Mouse (Mus musculus) urinary bladder, adult 2 months (tissue): Measurements from ENCODE around the gene Crabp1. TPM values are rescaled to one million over a fixed set of nuclear protein-coding genes. Genes with fewer than 3 reads are reported as not detected.

Experiments used
- DNase-seq: peaks from one replicate; pipeline ENCODE4 v3.0.0; 2022; ENCODE audit warnings: low spot score
- polyA plus RNA-seq: library from polyadenylated mRNA; depleted of rRNA; stranded (reverse); fragments of >200 nt; gene quantifications from 2 replicates; pipeline ENCODE4 v1.2.3, GENCODE M21; 2012; rRNA removed

Crabp1 gene
- polyA plus RNA-seq, 1 experiment, result 0.08 TPM

DNA sequence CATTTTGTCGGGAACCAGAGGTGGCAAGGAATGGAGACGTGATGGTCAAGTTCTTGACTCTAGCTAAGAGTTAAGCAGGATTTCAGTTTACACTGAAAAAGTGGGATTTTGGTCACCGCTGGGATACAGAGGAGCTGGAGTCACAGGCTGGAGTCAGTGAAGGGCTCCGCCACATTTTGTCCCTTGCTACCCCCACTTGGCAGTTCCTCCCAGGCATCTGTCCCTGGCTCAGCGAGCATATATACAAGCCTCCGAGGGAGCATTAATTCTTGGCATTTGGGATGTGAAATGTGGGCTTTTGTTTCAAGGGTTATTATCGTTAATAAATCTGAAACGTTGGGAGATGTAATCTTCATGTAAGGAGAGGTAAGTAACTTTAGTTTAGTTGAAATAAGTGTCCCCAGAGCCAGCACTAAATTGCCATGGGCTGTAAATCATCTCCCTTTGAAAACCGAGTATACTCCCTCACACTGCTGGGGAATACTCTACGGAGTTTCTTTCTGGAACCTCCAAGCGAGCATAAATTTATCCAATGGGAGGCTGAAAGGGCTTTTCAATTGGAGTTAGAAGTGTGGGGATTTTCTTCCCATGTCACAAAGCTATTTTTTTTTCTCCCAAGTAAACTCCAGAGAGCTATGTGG lies 5.7 kb downstream of the Crabp1 start:
- no peak for DNase-seq

DNA sequence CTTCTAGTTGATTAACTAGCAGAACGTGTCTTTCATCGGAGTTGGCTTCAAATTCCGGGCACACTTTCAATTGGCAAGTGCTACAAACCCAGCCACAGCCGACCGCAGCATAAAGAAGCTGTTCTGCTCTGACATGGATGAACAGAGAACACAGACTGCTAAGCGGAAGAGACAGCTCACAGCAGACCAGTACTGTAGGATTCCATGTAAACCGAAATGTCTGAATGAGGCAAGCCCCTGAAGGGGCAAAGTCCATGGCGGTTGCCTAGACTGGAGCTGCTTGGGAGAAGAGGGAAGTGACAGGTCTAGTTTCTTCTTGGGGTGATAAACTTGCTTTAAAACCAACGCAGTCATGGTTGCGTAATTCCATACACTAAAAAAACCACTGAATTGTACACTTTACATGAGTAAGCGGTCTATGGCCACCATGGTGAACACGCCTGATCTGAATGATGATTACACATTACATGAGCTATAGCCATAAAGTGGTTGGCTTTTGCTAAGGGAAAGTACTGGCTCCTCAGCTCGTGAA lies 12.0 kb downstream of the Crabp1 start:
- no peak for DNase-seq

DNA sequence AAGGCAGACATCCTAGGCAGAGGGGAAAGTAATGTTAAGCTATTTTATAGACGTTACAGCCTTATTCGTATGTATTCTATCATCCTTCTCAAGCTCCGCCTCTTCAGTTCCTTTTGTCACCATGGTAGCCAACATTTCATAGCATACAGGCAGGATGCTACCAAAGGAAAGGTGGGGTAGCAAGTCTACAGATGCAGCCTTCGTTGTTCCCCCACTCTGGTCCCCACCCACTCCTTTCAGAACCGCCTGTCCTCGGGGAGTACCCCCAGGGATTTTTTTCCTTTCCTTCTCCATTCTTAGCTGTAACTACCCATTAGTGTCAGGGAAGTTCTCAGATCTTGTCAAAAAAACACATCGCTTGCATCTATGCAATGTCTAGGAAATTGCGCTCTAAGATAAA lies 14.7 kb downstream of the Crabp1 start:
- no peak for DNase-seq

DNA sequence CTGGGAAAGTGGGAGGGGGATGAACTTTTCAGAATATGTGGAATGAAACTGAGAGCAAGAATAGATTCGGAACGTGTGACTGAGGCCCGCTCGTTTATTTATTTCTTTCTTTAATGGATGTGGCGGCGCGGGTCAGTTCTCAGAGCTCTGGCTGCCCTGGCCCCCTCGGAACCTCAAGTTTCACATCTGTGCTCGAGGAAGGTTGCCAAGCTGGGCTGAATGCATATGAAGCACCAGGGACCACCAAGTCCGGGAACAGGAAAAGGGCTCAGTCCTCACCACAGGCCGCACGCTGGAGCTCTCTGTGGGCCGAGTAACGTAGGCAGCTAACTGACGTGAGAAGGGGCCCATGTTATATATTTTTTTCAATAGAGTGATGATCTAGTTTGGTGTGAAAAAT lies 18.0 kb downstream of the Crabp1 start:
- DNase-seq, result no peak

DNA sequence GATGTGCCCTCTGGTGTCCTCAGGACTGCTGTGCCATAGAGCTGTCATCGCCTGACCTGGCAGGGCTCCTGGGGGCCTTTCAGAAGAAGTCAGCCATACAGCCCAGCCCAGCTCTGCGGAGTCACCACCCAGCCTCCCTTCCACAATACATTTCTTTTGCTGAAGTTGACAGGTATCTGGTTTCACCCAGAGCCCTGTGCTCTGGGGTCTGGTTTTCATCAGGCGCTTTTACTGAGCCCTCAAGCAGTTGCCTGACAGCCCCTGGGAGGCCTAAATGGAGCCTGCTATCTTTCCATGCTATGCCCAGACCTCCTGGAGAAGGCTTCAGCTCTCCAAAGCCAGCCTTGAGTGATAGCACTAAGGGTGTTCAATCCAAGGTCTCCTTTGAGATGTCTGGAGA lies 19.5 kb downstream of the Crabp1 start:
- DNase-seq, result no peak

DNA sequence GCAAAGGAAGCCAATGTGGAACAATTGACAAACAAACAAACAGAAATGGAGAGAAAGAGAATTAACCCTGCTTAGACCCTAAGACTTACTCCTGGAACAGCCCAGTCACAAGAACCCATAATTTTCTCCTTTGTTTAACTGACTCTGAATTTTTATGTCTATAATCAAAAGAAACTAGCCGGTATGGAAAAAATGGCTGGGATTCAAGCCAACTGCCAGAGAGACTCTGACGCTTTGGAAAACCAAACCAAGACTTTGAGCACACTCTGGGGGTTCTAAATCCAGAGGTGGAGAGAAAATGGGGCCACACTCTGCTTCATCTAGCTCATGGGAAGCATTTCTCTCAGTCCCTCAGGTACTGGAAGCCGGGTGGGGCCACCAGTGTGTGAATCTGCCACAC lies 20.7 kb downstream of the Crabp1 start:
- no peak for DNase-seq

DNA sequence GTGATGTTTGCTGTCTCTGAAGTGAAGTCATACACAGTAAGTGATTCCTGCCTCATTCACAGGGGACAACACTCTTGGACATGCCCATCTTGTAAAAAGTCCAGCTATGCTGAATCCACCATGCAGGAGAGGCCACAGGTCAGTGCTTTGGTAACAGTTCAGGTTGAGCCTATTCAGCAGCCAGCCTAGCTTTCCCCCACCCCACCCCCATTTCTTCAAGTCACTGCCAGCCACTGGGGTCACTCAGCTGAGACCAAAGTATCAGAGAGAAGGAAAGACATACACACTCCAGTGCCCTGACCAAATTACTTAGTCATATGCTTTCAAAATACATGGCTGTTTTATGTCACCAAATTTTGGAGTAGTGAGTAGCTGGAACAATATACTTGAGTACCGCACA lies 21.5 kb downstream of the Crabp1 start:
- no peak for DNase-seq

DNA sequence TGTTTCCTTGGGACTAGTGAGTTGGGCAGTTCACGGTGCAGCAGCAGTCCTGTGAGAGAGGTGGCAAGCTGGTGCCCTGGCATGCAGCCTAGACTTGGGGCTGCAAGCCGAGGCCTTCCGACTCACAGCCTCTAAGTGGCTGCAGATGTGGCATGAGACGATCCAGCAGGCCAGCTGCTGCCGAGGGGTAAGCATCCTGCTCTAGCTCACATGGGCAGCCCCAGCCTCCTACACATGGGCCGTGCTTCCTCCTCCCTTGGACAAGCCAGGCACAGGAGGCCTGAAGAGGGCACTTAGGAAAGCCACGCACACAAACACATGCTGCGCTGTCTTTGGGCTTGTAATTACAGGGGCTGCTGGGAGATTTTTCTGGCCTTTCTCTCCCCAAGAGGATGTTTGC lies 23.2 kb downstream of the Crabp1 start:
- no peak for DNase-seq

DNA sequence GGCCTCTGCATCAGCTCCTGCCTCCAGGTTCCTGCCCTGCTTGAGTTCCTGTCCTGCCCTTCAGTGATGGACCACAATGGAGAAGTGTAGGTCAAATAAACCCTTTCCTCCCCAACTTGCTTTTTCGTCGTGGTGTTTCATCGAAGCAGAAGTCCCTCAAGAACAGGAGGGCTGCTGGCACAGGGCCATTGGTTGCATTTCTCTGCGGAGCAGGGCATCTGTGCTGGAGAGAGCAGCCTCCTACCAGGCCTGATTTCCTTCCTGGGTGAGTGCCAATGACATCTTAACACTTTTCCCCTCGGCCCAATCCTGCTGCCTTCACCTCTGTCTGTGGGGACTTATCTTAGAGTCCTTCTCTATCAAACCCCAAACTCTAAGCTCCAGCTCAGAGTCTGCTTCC lies 25.7 kb downstream of the Crabp1 start:
- DNase-seq, result no peak

DNA sequence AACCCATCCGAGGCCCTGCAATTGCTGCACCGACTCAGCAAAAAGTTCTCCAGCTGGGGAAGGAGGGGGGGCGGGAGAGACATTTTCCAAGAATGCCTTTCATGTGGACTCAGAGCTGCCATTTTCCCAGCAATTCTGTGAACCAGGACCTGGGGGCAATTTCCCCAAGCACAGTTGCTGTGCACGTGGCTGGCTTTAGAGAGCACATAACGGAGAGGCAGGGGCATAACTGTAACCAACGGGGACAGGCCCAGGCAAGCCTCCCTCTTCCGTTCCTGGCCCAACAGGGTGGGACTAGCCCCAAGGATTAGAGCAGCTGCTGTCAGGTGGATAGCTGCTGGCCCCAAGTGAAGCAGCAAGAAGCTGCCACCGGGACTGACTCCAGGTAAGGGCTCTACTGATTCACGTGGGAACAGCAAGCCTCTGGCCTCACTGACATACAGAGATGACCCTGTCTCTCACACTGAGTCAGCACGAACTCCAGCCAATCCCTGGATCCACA lies 37.0 kb downstream of the Crabp1 start:
- DNase-seq, result no peak

DNA sequence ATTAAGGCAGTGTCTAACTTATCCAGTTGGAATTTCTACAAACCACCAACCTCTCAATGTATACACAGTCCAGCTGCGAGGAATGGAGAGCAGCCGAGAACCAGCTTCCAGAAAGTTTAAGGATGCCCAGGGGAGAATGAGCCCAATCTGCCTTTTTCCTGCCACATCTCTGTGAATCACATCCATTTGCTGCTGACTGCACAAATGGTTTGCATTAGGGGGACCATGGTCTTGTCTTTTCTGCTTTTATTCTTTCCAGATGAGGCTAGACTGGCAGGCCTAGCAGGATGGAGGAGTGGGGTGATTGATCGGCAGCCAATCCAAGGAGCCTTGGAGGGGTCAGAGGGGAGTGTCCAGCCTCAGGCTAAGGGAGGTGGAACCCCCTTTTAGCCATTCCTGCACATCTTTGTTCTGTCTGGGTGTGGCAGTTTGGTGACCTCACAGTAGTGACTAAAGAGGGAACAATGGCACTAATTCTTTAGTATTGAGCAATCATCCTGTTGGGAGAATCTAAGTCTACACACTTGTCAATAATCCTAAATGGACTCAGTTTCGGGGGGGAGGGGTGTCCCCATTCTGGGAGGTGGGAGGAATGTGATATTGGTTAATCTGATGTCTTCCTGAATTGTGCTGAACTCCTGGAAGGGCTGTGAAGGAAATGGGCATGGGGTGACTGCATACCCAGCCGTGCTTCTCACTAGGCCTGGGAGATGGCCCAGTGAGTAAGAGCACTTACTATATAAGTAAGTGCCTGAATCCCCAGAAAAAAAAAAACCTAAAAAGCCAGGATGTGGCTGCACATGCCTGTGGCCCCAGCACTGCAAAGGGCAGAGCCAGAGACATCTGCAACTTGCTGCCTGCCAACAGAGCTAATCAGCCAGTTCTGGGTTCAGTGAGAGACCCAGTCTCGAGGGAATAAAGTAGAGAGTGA lies 38.5 kb downstream of the Crabp1 start:
- DNase-seq, result no peak

DNA sequence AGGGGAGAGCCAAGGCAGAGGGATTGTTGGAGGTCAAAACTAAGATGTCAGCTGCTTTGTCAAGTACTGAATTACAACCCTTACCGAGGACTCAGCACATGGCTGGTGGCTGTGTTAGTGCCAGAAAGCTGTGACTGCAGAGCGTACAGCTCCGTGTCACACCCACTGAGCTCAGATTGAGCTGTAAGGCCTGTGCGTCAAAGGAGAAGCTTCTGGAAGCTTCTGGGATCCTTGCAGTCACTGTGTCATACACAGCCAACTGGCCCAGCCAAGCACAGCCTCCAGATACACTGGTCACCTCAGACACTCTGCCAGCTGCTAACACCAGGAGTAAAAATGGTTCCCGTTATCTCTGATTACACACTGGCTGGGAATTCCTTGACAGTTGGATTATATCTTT lies 39.8 kb downstream of the Crabp1 start:
- DNase-seq, result no peak

DNA sequence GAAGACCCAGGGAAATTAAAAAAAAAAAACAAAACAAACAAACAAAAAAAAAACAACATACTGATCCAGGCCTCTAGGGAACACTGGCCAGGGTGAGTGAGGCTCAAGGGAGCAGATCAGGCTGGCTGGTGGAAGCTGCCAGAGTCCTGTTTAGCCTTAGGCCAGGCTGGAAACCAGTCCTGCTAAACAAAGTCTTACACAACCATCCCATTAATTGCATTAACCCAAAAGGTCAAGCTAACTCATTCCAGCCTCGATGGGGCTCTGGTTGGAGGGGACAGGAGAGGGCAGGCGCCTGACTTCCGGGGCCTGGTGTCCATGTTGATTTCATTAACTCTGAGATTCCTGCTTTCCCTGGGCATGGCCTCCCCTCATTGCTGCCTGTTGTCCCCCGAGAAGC lies 43.2 kb downstream of the Crabp1 start:
- no peak for DNase-seq

DNA sequence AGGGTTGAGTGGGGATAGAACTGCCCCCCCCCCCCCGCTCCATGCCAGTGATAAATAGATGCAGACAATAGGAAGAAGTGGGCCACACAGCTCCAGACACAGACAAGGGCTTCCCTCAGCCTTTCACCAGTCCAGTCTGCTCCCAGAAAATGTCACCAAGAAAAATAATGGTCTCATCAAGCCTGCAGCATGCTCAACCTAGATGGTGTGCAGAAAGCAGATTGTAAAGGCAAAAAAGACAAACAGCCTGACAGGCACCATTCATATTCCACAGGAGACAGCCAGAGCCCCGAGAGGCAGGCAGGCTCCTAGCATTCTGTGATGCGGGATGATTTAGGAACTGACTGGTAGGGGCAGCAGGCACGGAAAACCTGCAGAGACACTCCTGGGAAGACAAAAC lies 45.4 kb downstream of the Crabp1 start:
- no peak for DNase-seq

DNA sequence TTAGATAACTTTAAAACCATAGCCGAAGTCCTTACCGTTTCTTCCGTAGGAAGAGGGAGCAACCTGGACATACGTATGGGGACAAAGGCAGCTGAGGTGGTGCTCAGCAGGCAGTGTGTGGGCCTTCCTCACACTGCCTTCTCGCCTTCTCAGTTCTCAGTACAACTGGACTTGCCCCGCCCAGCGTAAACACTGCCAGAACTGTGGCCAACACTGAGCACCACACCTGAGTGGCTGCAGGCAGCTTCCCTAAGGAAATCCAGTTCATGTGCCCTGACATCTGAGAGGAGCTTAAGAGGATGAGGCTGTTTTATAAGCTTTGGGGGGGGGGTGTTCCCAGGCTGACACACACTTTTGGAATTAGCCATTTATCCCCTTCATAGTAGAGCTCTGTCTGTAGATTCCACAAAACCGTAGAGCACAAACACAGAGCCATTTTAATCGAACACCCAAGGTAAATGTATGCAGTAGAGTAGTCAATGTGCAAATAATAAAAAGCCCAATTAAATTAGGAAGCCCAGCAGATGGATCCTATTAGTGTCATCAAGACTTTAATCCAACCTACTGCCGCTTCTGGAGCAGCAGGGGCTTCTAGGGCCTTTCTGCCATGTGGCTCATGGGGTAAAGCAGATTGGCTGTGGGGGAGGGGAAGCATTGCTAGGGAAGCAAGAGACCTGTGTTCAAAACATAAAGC lies 52.1 kb downstream of the Crabp1 start:
- no peak for DNase-seq

DNA sequence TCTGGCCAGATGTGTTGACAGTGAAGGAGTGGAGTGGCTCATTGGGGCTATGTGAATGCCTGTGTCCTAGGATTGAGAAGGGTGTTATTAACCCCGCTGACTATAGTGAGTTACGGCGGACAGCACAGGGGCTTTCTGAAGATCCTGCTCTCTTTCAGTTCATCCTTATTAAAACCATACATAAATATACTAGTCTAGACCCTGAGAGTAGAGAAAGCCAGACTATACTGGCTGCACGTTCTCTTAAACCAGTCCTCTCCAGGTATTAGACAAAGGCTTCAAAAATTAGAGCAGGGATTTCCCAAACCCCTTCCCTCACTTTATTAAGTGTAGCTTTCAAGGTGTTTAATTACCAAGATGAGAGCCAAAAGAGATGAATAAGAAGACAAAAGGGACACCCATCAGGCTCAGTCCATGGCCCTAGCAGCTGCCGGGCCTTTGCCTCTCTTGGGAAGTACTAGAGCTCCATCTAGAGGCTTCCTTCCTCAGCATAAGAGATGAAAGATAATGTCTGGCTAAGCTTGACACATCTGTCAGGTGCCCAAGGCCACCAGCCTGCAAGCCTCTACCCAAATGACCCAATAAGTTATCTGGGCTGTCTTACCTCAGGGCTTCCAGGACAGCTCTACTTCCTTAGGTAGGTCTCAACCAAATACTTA lies 57.0 kb downstream of the Crabp1 start:
- DNase-seq, result no peak

Other genes starting within 250 kb of the Crabp1 start
- not detected in 2 replicates for gene Sh2d7, start 225.8 kb upstream of the Crabp1 start, polyA plus RNA-seq
- gene Cib2, start 204.5 kb upstream of the Crabp1 start, polyA plus RNA-seq, result 8.1 and 9.5 TPM in 2 replicates
- 61.3 and 66.5 TPM in 2 replicates for gene Idh3a, start 178.4 kb upstream of the Crabp1 start, polyA plus RNA-seq
- 10.7 and 13.7 TPM in 2 replicates for gene Acsbg1, start 102.9 kb upstream of the Crabp1 start, polyA plus RNA-seq
- gene Dnaja4, start 65.9 kb upstream of the Crabp1 start, polyA plus RNA-seq, result 18.5 and 19.1 TPM in 2 replicates
- 98.1 and 141 TPM in 2 replicates for gene Wdr61, start 30.2 kb upstream of the Crabp1 start, polyA plus RNA-seq
- gene Ireb2, start 99.0 kb downstream of the Crabp1 start, polyA plus RNA-seq, result 20.0 and 21.8 TPM in 2 replicates
- gene Hykk, start 152.5 kb downstream of the Crabp1 start, polyA plus RNA-seq, result 1.3 and 3.0 TPM in 2 replicates
- gene Psma4, start 186.0 kb downstream of the Crabp1 start, polyA plus RNA-seq, result 142 and 158 TPM in 2 replicates
- 0.16 and 0.28 TPM in 2 replicates for gene AY074887, start 186.2 kb downstream of the Crabp1 start, polyA plus RNA-seq
- 0.03 and 0.10 TPM in 2 replicates for gene Chrna5, start 216.1 kb downstream of the Crabp1 start, polyA plus RNA-seq